8 mouse cellular contexts compared by ENCODE assay signal in the genomic region with DNA sequence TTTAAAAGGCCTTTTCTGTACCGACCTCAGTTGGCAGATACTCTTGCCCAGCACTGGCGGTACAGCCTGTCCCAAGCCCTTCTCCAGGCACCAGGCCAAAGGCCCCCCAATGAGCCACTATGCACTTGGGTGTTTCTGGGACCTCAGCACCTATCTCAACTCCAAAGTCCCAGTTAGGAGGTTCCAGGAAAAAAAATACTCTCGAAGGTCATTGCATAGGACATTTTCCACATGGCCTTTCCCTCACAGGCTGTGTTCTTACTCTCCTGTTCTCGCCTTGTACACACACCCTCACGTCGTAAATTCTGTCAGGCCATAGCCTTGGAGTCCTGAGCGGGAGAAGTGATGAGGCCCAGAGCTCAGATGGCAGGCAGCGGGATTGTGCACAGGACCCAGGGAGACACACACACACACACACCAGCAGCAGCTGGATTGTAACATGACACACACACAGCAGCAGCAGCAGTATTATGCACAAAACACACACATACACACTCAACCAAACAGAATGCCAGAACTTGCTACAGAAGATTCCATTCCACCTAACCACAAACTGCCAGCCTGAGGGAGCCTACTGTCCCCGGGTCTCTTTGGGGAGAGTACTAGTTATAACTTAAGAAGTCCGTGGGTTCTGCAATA. TPM values are rescaled to one million over a fixed set of nuclear protein-coding genes. Genes with fewer than 3 reads are reported as not detected.
A peak's percentile ranks its signal among the peaks of the same experiment; 100 is the strongest.
DNase-seq lines count a peak whose midpoint lies in the region; ATAC-seq lines count a peak whose summit lies in the region.

No protein-coding gene starts in this region.

- no peak for ATAC-seq in megakaryocyte-erythroid progenitor cell, adult 5-6 weeks (replicated peaks; ENCODE audit: low FRiP score, low TSS enrichment, poor library complexity, severe bottlenecking)

- peak; percentile 34 for DNase-seq in gastrocnemius, adult 18-20 months (ENCODE audit: low spot score)
- no peak for DNase-seq in gastrocnemius, postnatal 10 days
- peak; percentile 14 to 40 for DNase-seq in right cerebral cortex, adult 2 months (ENCODE audit: low spot score in 2 of 2)
- no peak for DNase-seq in right cerebral cortex, postnatal 25 days
- DNase-seq in large intestine, adult 2 months (ENCODE audit: low read depth, low spot score): peak; percentile 47
- peak; percentile 41 for DNase-seq in testis, postnatal 14 days (ENCODE audit: low spot score)
- DNase-seq in retina, embryonic 14.5 days (ENCODE audit: low spot score): no peak

- 16% methylated on average over 10 of the region's 10 CpGs for WGBS in large intestine, adult 2 months

RNA-seq across cellular contexts. Expression of a gene that starts 5.8 kb away (rescaled TPM):
- total RNA-seq in gastrocnemius, adult 18-20 months (2021): 10 to 100 TPM in 1 of 2 experiments, 1 to 10 TPM in 1; 9.9 to 13.2 TPM
- total RNA-seq in gastrocnemius, postnatal 10 days (2021): 1 to 10 TPM; 5.3 to 7.4 TPM
- 22.2 and 31.3 TPM in 2 replicates for polyA plus RNA-seq in large intestine, adult 2 months (2012; rRNA removed)
- 1.0 and 2.1 TPM in 2 replicates for total RNA-seq in megakaryocyte-erythroid progenitor cell, adult 5-6 weeks (2014; fragmentation: Nextera tagmentation)
- 0.99 and 1.0 TPM in 2 replicates for total RNA-seq in megakaryocyte-erythroid progenitor cell, adult 5-6 weeks (2017)

Comparison
In these comparisons a context has a peak if more than half of its experiments do, and no peak if none do; other contexts are left out.
1. DNase-seq: peak in gastrocnemius, adult 18-20 months (single experiment), right cerebral cortex, adult 2 months (2 of 2), large intestine, adult 2 months (single experiment) and testis, postnatal 14 days (single experiment); none in gastrocnemius, postnatal 10 days (single experiment), right cerebral cortex, postnatal 25 days (single experiment) and retina, embryonic 14.5 days (single experiment).